Mouse (Mus musculus) heart, embryonic 14.5 days (tissue): ENCODE data around the gene Isx. TPM values are rescaled to one million over a fixed set of nuclear protein-coding genes. Genes with fewer than 3 reads are reported as not detected.

Source experiments
- ATAC-seq: fragments of 200-750 bp; cut with Nextera tagmentation; 2 replicates; pipeline ENCODE4 v1.8.0; 2017; ENCODE audit warnings: low read depth, moderate TSS enrichment; ENCODE audit not compliant: insufficient number of reproducible peaks, insufficient read depth, low FRiP score
- H3K27ac ChIP-seq, 2 experiments: fragments of 200-500 bp in 1 of 2; fragments of 300-500 bp in 1 of 2; sonication (generic) in 1 of 2; replicated peaks in 1 of 2; 2 replicates each; pipeline ENCODE4 v1.5.1; 2012 to 2014; ENCODE audit warnings: low read depth in 2 of 2, low read length in 2 of 2, control low read depth in 1 of 2, mild to moderate bottlenecking in 1 of 2, mixed read lengths in 1 of 2; ENCODE audit not compliant: control insufficient read depth in 1 of 2, insufficient read depth in 1 of 2
- H3K27me3 ChIP-seq: fragments of 300-500 bp; sonication (generic); 2 replicates; pipeline ENCODE4 v1.6.1; 2014; ENCODE audit warnings: mild to moderate bottlenecking, low read length, control low read depth; ENCODE audit not compliant: control insufficient read depth, insufficient read depth
- H3K36me3 ChIP-seq: fragments of 300-500 bp; sonication (generic); 2 replicates; pipeline ENCODE4 v1.6.1; 2014; ENCODE audit warnings: mild to moderate bottlenecking, control low read depth, low read length, mixed read lengths; ENCODE audit not compliant: control insufficient read depth, insufficient read depth
- H3K4me1 ChIP-seq, 2 experiments: fragments of 200-500 bp in 1 of 2; fragments of 300-500 bp in 1 of 2; sonication (generic) in 1 of 2; 2 replicates each; pipeline ENCODE4 v1.6.1; 2012 to 2014; ENCODE audit warnings: low read length in 2 of 2, control low read depth in 1 of 2, mixed read lengths in 1 of 2; ENCODE audit not compliant: control insufficient read depth in 2 of 2, insufficient read depth in 2 of 2
- H3K4me2 ChIP-seq: fragments of 300-500 bp; sonication (generic); 2 replicates; pipeline ENCODE4 v1.6.1; 2014; ENCODE audit warnings: mild to moderate bottlenecking, low read length
- H3K4me3 ChIP-seq, 2 experiments: fragments of 200-500 bp in 1 of 2; fragments of 300-500 bp in 1 of 2; sonication (generic) in 1 of 2; 2 replicates each; pipeline ENCODE4 v1.5.1; 2012 to 2014; ENCODE audit warnings: low read length in 2 of 2, mild to moderate bottlenecking in 2 of 2, control low read depth in 1 of 2, low read depth in 1 of 2, moderate library complexity in 1 of 2; ENCODE audit not compliant: control insufficient read depth in 1 of 2, insufficient read depth in 1 of 2
- H3K9ac ChIP-seq: fragments of 300-500 bp; sonication (generic); 2 replicates; pipeline ENCODE4 v1.6.1; 2014; ENCODE audit warnings: mild to moderate bottlenecking, low read length
- H3K9me3 ChIP-seq: fragments of 300-500 bp; sonication (generic); 2 replicates; pipeline ENCODE4 v1.6.1; 2016; ENCODE audit warnings: low read length, control low read depth; ENCODE audit not compliant: control insufficient read depth
- WGBS: fragments of 180-500 bp; shearing (Covaris S2); extraction: QIAGEN DNeasy Blood & Tissue Kit; methylation state at CpG from one replicate; pipeline ENCODE4 v1.1.7; 2014; 5-methylcytosine and 5-hydroxymethylcytosine counted together
- polyA plus RNA-seq: library from polyadenylated mRNA; unstranded; fragments of >200 nt; fragmentation: Nextera tagmentation; extraction: Ambion mirVana; gene quantifications from 2 replicates; pipeline ENCODE4 v1.2.1, GENCODE M21; 2014

Gene Isx
- polyA plus RNA-seq, 1 experiment from 2014 or later: 0.20 TPM

DNA sequence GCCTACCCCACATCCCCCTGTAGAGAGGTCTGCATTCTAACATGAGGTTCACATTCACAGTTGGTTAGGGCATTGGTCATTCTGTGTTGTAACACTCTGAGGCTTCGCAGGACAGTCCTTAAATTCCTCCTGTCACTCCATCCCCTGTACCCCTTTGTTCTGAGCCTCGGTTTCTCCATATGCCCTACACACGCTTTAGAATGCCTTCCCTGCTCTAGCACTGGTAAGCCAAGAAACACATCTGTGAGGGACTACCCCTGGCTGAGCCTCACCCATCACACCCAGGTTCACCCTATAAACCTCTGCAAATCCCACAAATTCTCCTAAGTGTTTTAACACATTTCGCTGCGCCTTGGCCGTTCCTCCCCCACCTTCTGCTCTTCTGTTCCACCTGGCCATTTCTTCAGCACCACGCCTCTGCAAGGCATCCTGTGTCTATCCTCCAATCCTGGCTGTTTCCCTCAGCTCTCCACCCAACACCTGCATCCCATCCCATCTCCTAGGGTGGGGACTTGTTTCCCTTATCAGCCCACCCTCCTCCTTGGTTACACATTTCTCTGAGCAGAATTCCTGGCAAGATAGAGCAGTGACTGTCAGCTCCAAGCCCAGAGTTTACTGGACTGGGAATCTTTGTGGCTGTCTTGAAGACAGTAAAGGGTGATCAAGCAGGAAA lies 686 bp upstream of the Isx start:
- Histone ChIP-seq H3K9me3 (no peaks in the 10 kb centered on the region), H3K27me3 (no peaks in the 10 kb centered on the region), H3K27ac (no peak overlapping the region), H3K9ac (no peak overlapping the region), H3K36me3 (no peaks in the 10 kb centered on the region), H3K4me1 (no peaks in the 10 kb centered on the region), H3K4me2 (peak overlapping the region; percentile 21; the same call in 1 of the 2 replicates), H3K4me3 (no peak overlapping the region)
- WGBS: 80% methylated on average over 7 of the region's 7 CpGs
- ATAC-seq: no peak

GRCm38 (mm10) chr8:74874565-74874964 lies 1.6 kb downstream of the Isx start:
- ATAC-seq: no peak
- no peak overlapping the region for H3K27ac ChIP-seq
- no peaks in the 10 kb centered on the region for H3K4me1 ChIP-seq
- H3K36me3 ChIP-seq: no peaks in the 10 kb centered on the region
- no peak overlapping the region for H3K9ac ChIP-seq
- H3K4me2 ChIP-seq: no peak overlapping the region
- no peaks in the 10 kb centered on the region for H3K9me3 ChIP-seq
- no peak overlapping the region for H3K4me3 ChIP-seq
- 31% methylated on average over 2 of the region's 2 CpGs for WGBS
- no peaks in the 10 kb centered on the region for H3K27me3 ChIP-seq

GRCm38 (mm10) chr8:74878637-74879036 lies 5.7 kb downstream of the Isx start:
- no peak overlapping the region for H3K27ac ChIP-seq
- no peaks in the 10 kb centered on the region for H3K4me1 ChIP-seq
- WGBS: 66% methylated on average over 3 of the region's 3 CpGs
- H3K9ac ChIP-seq: no peak overlapping the region
- no peaks in the 10 kb centered on the region for H3K9me3 ChIP-seq
- no peak overlapping the region for H3K4me2 ChIP-seq
- no peaks in the 10 kb centered on the region for H3K27me3 ChIP-seq
- H3K36me3 ChIP-seq: no peaks in the 10 kb centered on the region
- no peak for ATAC-seq
- H3K4me3 ChIP-seq: no peak overlapping the region

GRCm38 (mm10) chr8:74888763-74889162 lies 15.8 kb downstream of the Isx start:
- H3K36me3 ChIP-seq: no peaks in the 10 kb centered on the region
- H3K27me3 ChIP-seq: no peaks in the 10 kb centered on the region
- no peaks in the 10 kb centered on the region for H3K9me3 ChIP-seq
- no peak overlapping the region for H3K9ac ChIP-seq
- no peak for ATAC-seq
- no peak overlapping the region for H3K4me3 ChIP-seq
- no peaks in the 10 kb centered on the region for H3K4me1 ChIP-seq
- H3K27ac ChIP-seq: no peak overlapping the region
- no peak overlapping the region for H3K4me2 ChIP-seq
- 92% methylated on average over 1 of the region's 1 CpGs for WGBS

- Histone ChIP-seq H3K4me1 (no peaks in the 10 kb centered on the region), H3K4me2 (no peak overlapping the region), H3K36me3 (no peaks in the 10 kb centered on the region), H3K4me3 (no peak overlapping the region), H3K27me3 (no peaks in the 10 kb centered on the region), H3K9me3 (no peaks in the 10 kb centered on the region), H3K27ac (no peak overlapping the region), H3K9ac (no peak overlapping the region)
- no peak for ATAC-seq
- 69% methylated on average over 5 of the region's 5 CpGs for WGBS
Observed at GRCm38 (mm10) chr8:74891030-74891429, 18.1 kb downstream of the Isx start.

GRCm38 (mm10) chr8:74896302-74896701 lies 23.3 kb downstream of the Isx start:
- 48% methylated on average over 1 of the region's 1 CpGs for WGBS
- H3K27me3 ChIP-seq: no peaks in the 10 kb centered on the region
- H3K27ac ChIP-seq: no peak overlapping the region
- H3K36me3 ChIP-seq: no peaks in the 10 kb centered on the region
- H3K4me1 ChIP-seq: no peaks in the 10 kb centered on the region
- no peak overlapping the region for H3K9ac ChIP-seq
- H3K4me2 ChIP-seq: no peak overlapping the region
- H3K4me3 ChIP-seq: no peak overlapping the region
- no peaks in the 10 kb centered on the region for H3K9me3 ChIP-seq
- ATAC-seq: no peak

GRCm38 (mm10) chr8:74897315-74897714 lies 24.3 kb downstream of the Isx start:
- Histone ChIP-seq H3K4me3 (no peak overlapping the region), H3K27ac (no peak overlapping the region), H3K4me2 (no peak overlapping the region), H3K9me3 (no peaks in the 10 kb centered on the region), H3K9ac (no peak overlapping the region), H3K36me3 (no peaks in the 10 kb centered on the region), H3K4me1 (no peaks in the 10 kb centered on the region), H3K27me3 (no peaks in the 10 kb centered on the region)
- 77% methylated on average over 2 of the region's 2 CpGs for WGBS
- ATAC-seq: no peak

- no peak overlapping the region for H3K4me3 ChIP-seq
- ATAC-seq: no peak
- H3K36me3 ChIP-seq: no peaks in the 10 kb centered on the region
- H3K9ac ChIP-seq: no peak overlapping the region
- H3K4me2 ChIP-seq: no peak overlapping the region
- no peak overlapping the region for H3K27ac ChIP-seq
- H3K9me3 ChIP-seq: no peaks in the 10 kb centered on the region
- no peaks in the 10 kb centered on the region for H3K4me1 ChIP-seq
- WGBS: 63% methylated on average over 3 of the region's 3 CpGs
- H3K27me3 ChIP-seq: no peaks in the 10 kb centered on the region
Observed at GRCm38 (mm10) chr8:74899796-74900195, 26.8 kb downstream of the Isx start.
